Mouse (Mus musculus): ENCODE measurements around the gene Park7.

Gene Park7

GRCm38 (mm10) chr4:150914290-150914733 is at the start of gene Park7, which contains the start of gene Tnfrsf9:
Park7 (minus strand) TSS chr4:150914437.
Tnfrsf9 (plus strand) TSS chr4:150914562.
- DNase-seq (ENCODE audit: low spot score): peak; percentile 87

GRCm38 (mm10) chr4:150963711-150964110 is 49.5 kb upstream of the Park7 start:
- no peak for DNase-seq (ENCODE audit: low spot score)

- DNase-seq (ENCODE audit: low spot score): no peak
Observed at GRCm38 (mm10) chr4:150962231-150962630, 48.0 kb upstream of the Park7 start.

- DNase-seq (ENCODE audit: low spot score): no peak
Observed at GRCm38 (mm10) chr4:150958536-150958935, 44.3 kb upstream of the Park7 start.

- no peak for DNase-seq (ENCODE audit: low spot score)
Observed at GRCm38 (mm10) chr4:150957106-150957458, 42.8 kb upstream of the Park7 start.

DNA sequence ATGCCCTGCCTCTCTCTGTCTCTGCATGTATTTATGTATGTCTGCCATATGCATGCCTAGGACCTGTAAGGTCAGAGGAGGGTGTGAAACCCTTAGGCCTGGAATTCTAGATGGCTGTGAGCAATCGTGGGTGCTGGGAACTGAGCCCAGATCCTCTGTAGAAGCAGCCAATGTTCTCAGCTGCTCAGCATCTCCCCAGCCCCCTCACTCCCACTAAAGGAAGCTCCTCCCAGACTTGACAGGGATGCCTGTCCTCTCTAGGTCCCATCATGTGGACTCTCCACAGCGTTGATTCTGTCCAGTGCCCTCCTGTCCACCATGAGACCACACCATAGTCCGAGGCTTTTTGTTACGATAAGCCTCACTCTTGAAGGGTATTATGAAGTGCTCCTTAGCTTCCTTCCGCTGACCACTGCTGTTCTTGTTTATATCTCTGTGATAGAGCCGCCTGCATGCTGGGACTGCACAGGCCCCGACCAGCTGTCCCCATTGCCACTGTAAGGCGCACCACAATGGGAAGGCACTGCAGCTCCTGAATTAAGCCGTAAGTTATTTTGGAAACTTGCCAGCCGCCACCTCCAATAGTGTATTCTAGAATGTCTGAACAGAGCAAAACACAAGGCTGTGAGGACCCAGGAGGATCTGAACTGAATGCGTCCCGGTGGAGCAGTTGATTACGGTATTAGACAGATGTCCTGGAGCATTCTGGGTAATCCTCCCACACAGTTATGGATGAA is 42.3 kb upstream of the Park7 start:
- DNase-seq (ENCODE audit: low spot score): no peak

- DNase-seq (ENCODE audit: low spot score): no peak
Observed at GRCm38 (mm10) chr4:150950972-150951371, 36.7 kb upstream of the Park7 start.

GRCm38 (mm10) chr4:150944707-150945106 is 30.5 kb upstream of the Park7 start:
- DNase-seq (ENCODE audit: low spot score): no peak

- no peak for DNase-seq (ENCODE audit: low spot score)
Observed at GRCm38 (mm10) chr4:150939991-150940651, 25.9 kb upstream of the Park7 start.

DNA sequence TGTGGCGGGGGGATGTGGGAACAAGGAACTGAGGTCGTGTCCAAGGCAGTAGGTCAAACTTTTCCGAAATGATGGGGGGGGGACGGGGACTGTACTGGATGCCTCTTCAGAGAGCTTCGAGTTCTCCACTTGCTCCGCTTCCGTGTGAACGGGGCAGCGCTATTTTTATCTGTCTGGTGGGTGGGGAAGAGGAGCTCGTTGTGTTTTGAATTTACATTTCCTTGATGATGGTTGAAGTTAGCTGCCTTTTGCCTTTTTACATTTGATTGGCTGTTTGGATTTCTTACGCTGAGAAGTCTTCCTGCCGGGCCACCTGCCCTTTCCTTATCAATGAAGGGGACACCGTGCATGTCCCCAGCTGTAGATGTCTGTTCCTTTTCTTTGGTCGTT is 23.8 kb upstream of the Park7 start:
- no peak for DNase-seq (ENCODE audit: low spot score)

DNA sequence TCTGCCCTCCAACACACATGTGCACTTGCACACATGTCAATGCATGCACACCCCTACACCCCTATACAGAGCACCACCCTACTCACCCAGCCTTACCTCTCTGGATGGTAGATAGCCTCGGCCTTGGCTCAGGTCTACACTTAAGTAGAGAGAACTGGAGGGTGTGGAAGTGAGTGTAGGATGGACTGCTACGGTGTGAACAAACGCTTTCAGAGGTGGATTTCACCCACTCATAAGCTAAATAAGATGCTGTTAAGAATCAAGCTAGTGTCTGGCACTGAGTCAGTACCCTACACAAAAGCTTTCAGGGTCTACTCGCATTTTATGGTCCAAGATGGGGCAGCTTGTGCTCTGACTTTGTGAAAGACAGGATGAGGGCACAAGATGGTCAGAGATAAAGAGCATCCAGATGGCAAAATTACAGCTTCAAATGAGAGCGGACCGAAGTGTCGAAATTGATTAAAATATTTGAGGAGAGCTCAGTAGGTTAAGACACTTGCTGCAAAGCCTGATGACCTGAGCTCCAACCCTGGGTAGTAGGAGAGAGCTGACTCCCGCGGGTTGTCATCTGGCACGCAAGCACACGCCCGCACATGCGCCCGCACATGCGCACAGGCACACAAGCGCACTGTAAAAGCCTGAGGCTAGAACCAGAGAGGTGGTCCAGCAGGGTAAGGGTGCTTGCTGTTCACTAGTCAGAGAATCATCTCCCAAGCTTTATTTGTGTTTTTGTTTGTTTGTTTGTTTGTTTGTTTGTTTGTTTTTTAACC is 23.2 kb upstream of the Park7 start:
- DNase-seq (ENCODE audit: low spot score): no peak

- no peak for DNase-seq (ENCODE audit: low spot score)
Observed at GRCm38 (mm10) chr4:150933503-150933902, 19.3 kb upstream of the Park7 start.

DNA sequence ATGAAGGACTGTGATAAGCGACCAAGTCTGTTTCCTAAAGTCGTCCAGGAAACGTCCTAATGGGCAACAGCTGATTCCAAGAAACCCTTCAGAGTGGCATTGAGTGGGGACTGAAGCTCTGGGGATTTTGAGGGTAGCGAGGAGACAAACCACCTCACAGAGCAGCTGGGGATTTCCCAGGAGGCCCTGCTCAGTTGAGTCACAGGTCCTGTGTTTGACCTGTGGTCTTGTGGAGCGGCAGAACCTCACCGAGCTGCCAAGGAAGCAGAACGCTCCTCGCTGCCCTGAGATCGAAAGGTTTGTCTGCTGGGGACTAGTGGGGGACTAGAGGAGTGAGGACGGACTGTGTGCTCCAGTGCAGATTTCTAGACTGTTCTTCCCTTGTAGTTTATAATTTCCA is 13.6 kb upstream of the Park7 start:
- DNase-seq (ENCODE audit: low spot score): no peak

DNA sequence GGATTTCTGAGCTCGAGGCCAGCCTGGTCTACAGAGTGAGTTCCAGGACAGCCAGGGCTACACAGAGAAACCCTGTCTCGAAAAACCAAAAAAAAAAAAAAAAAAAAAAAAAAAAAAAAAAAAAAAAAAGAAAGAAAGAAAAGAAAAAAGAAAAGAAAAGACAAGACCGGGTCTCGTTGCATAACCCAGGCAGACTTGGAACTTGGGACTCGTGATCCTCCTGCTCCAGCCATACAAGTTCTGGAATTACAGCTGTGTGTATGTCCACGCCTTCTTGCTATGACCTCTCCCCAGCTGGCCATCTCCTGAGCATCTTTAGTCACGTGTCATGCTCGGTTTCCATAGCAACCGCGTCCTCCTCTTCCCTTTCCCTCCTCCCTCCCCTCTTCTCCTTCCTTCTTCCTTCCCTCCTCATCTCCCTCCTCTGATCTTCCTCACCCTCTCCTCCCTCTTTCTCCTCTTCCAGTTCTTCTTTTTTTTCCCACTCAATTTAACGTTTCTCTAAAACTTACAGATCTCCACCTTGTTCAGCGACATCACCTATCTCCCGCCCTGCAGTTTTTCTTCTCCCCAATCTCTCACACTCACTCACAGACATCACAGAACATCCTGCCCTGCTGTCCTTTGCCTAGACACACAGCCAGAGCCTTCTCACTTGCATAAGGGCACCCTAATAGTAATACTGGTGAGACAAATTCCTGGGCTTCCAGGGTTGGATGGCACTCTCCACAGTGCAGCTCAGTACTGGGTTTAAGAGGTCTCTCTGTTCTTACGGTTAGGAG is 12.9 kb upstream of the Park7 start:
- DNase-seq (ENCODE audit: low spot score): no peak

DNA sequence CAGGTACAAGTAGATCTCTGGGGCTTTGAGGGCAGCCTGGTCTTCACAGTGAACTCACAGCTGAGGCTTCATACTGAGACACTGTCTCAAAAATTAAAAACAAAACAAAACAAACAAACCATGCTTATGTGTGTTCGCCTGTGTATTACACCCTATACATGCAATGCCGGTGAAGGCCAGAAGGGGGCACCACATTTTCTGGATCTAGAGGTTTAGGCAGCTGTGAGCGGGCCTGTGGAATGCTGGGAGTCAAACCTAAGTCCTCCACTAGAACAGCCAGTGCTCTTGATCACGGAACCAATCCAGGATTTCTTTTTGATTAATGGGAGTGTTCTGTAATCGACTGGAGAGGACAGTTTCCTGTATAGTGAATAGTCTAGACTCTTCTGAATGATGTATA is 11.7 kb upstream of the Park7 start:
- no peak for DNase-seq (ENCODE audit: low spot score)

GRCm38 (mm10) chr4:150924936-150925335 is 10.7 kb upstream of the Park7 start:
- DNase-seq (ENCODE audit: low spot score): no peak

DNA sequence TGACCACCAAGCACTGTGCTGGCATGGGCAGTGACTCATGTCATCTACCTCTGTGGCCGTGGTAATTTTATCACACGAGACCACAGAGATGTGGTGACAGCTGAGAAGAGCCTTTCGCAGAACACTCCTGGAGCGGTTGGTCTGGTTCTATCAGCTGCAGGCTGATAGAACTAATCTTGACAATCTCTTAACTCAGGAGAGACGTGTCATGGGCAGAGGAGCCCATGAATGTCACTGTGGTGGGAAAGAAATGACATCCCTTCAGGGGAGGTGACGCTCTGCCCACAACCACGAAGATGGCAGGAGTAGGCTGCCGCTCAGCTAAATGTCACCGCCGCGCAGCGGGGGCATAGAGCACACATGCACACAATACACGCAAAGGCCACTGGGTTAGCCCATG is 10.1 kb upstream of the Park7 start:
- DNase-seq (ENCODE audit: low spot score): no peak

- no peak for DNase-seq (ENCODE audit: low spot score)
Observed at GRCm38 (mm10) chr4:150921206-150921605, 7.0 kb upstream of the Park7 start.

DNA sequence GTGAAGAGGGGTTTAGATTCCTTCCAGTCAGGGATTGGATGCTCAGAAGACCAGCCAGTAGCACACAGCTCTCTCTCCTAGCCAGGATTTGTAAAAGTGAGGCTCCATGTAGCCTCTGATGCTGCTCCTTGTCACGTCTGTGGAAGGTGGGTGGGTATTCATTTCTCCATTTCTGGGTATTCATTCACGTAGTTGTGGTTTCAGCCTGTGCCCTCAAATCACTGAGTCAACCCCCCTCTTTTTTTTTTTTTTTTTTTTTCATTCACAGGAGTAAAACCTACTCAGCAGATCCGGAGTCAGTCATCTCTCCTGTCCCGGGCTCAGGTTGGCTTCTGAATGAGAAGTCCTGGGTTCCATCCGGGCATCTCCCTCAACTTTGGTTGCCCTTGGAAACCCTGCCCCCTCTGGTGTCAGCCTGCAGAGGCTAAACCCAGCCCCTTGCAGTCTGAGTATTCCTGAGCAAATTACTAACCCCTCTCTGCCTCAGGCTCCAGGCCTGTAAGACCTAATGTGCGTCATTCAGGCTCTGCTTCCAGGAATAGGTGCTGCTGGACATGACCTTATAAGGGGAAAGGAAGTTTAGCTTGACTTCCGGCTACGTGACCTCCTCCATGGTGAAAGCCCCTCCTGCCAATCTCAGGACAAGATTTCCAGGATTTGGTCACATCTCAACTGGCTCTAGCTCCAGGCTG is 3.2 kb upstream of the Park7 start:
- no peak for DNase-seq (ENCODE audit: low spot score)

DNA sequence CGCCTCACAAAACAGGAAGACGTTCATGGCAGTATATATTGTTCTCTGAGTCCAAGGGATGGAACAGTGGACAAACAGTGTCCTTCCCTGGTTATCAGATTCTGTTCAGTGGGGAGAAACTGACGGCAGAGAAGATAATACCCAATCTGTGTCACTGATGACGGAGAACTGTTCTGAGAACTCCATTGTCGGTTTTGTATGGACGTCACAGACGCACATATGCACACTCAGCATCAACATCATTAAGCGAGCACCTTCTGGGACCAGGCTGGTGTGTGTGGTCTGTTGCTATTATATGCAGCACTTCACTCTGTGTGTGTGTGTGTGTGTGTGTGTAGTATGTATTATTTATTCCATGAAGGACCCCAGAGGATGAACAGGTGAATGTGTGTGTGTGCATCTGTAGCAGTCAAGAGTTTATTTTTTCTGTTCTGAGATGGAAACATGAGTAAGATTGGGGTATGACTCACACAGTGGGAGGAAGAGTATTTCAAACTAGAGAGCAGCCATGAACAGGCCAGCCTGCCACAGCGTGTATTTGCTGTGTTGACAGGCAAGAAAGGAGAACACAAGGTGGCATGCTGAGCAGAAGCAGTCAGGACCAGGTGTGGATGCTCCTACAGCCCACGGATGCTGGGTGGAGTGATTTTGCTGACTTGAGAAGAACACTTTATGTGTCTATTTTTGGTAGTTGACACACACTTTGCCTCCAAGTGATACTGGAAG is 1.1 kb upstream of the Park7 start:
- no peak for DNase-seq (ENCODE audit: low spot score)

GRCm38 (mm10) chr4:150913743-150914142 is 494 bp downstream of the Park7 start:
- DNase-seq (ENCODE audit: low spot score): no peak

Measured in ovary, postnatal 10 days (tissue).